Mouse (Mus musculus) lung, postnatal 0 days (tissue): ENCODE measurements around the gene Ppp2r2d.

Experiments
- CTCF ChIP-seq: IDR thresholded peaks from 2 replicates; pipeline ENCODE4 v1.5.1; 2016; ENCODE audit warnings: antibody characterized with exemption, mild to moderate bottlenecking
- EP300 ChIP-seq: IDR thresholded peaks from 2 replicates; pipeline ENCODE4 v1.6.1; 2016; ENCODE audit warnings: antibody characterized with exemption, mild to moderate bottlenecking, control low read depth

GRCm38 (mm10) chr7:138909277-138910192 lies 63.7 kb downstream of the Ppp2r2d start, which contains the start of gene Bnip3:
- no peak for TF ChIP-seq EP300
- TF ChIP-seq CTCF, result no peak
